Mouse (Mus musculus) ES-Bruce4 (cell line): Measurements from ENCODE around the gene Gngt2.

ENCODE experiments used
- CTCF ChIP-seq: IDR thresholded peaks from one replicate; pipeline ENCODE4 v1.8.1; 2011; ENCODE audit warnings: low read depth, low read length
- EP300 ChIP-seq: IDR thresholded peaks from 2 replicates; pipeline ENCODE4 v1.6.1; 2011; ENCODE audit warnings: low read depth, low read length; ENCODE audit not compliant: insufficient read depth
- POLR2A ChIP-seq: IDR thresholded peaks from one replicate; pipeline ENCODE4 v1.8.1; 2011; ENCODE audit warnings: low read length; ENCODE audit not compliant: insufficient read depth

- TF ChIP-seq CTCF: peak; percentile 22
- no peak for TF ChIP-seq EP300
- no peak for TF ChIP-seq POLR2A
Observed at GRCm38 (mm10) chr11:95831641-95832040, 5.4 kb upstream of the Gngt2 start.
